Mouse (Mus musculus) testis, postnatal 10 days (tissue): ENCODE results near the gene Pnpla6.

Experiments used
- DNase-seq: peaks from one replicate; pipeline ENCODE4 v3.0.0; 2021; ENCODE audit warnings: low spot score

Pnpla6 gene

GRCm38 (mm10) chr8:3515260-3515671, at the start of gene Pnpla6:
TSS of gene Pnpla6 (plus strand) at chr8:3515384.
- peak; percentile 90 for DNase-seq

GRCm38 (mm10) chr8:3467006-3467885, 47.9 kb upstream of the Pnpla6 start, which contains the start of gene Pex11g:
TSS of gene Pex11g (minus strand) at chr8:3467680.
- peak; percentile 99 for DNase-seq

GRCm38 (mm10) chr8:3467886-3468545, 47.2 kb upstream of the Pnpla6 start:
- DNase-seq, result no peak

GRCm38 (mm10) chr8:3468838-3469237, 46.3 kb upstream of the Pnpla6 start:
- DNase-seq, result no peak

- no peak for DNase-seq
Observed at GRCm38 (mm10) chr8:3470562-3470961, 44.6 kb upstream of the Pnpla6 start, which contains the start of gene Tex45. TSS of gene Tex45 (plus strand) at chr8:3470862.

GRCm38 (mm10) chr8:3475715-3476429, 39.3 kb upstream of the Pnpla6 start:
- no peak for DNase-seq

GRCm38 (mm10) chr8:3480221-3480785, 34.9 kb upstream of the Pnpla6 start:
- DNase-seq, result no peak

- no peak for DNase-seq
Observed at GRCm38 (mm10) chr8:3481605-3482004, 33.6 kb upstream of the Pnpla6 start.

- DNase-seq, result no peak
Observed at GRCm38 (mm10) chr8:3482240-3482740, 32.9 kb upstream of the Pnpla6 start.

- no peak for DNase-seq
Observed at GRCm38 (mm10) chr8:3483546-3483945, 31.6 kb upstream of the Pnpla6 start.

- DNase-seq, result no peak
Observed at GRCm38 (mm10) chr8:3485192-3485591, 30.0 kb upstream of the Pnpla6 start.

GRCm38 (mm10) chr8:3492901-3493844, 22.0 kb upstream of the Pnpla6 start, which contains the start of gene Zfp358:
TSS of gene Zfp358 (plus strand) at chr8:3493138.
- DNase-seq, result peak; percentile 88

- DNase-seq, result no peak
Observed at GRCm38 (mm10) chr8:3493845-3494208, 21.4 kb upstream of the Pnpla6 start.

- peak; percentile 62 for DNase-seq
Observed at GRCm38 (mm10) chr8:3495578-3496427, 19.4 kb upstream of the Pnpla6 start.

- no peak for DNase-seq
Observed at GRCm38 (mm10) chr8:3496428-3496748, 18.8 kb upstream of the Pnpla6 start.

- DNase-seq, result no peak
Observed at GRCm38 (mm10) chr8:3498583-3498982, 16.6 kb upstream of the Pnpla6 start.

- DNase-seq, result no peak
Observed at GRCm38 (mm10) chr8:3499751-3500150, 15.4 kb upstream of the Pnpla6 start.

GRCm38 (mm10) chr8:3500235-3501090, 14.7 kb upstream of the Pnpla6 start, which contains the start of gene Mcoln1:
TSS of gene Mcoln1 (plus strand) at chr8:3500457.
- DNase-seq, result peak; percentile 99

GRCm38 (mm10) chr8:3502217-3502616, 13.0 kb upstream of the Pnpla6 start:
- no peak for DNase-seq
